Mouse (Mus musculus): ENCODE measurements at regions not wholly inside any gene's neighbourhood (a gene's known extent, or its start where the extent isn't known, plus 50 kb on each side); places are given as distances from the start of the nearest gene placed in this dataset.

DNA sequence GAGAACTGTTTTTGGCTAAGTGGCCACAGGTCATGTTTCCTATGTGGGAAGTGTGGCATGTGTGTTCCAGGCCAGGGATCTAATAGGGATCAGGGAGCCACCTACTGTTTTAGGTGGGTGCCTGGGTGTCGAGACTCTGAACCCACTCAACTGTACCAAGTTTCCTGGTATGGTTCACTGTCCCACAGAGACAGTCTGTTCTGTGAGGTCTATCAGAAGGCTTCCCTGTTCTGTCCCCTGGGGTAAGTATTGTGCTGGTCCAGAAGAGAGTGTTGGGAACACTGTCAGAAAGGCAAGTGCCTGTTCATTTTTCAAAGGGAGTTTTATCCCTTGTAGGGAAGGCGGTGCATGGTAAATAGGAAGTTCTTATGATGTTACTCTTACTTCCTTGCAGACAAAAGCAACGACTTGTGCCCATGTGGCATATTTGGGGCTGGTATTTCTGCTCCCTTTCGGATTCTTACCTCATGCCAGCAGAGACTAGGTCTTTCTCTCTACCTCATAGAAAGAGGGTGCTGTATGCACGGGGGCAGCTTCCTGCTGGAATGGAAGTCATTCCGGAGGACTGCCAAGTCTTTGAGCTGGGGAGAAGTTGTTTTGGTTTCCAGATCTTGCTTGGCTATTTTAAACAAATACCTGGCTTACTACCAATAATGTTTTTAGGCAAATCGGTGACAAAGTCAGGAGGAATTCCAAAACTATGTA, 377.7 kb upstream of the Mmadhc start:
- H3K4me3 ChIP-seq = no peak overlapping the region
- TF ChIP-seq CTCF (conservative IDR thresholded peaks at IDR 0.05) = no peak
- no peak for DNase-seq (ENCODE audit: low spot score in 2 of 2)
- no peak overlapping the region for H3K27ac ChIP-seq

- Histone ChIP-seq H3K4me3 (no peak overlapping the region), H3K27ac (no peak overlapping the region)
- no peak for TF ChIP-seq CTCF (conservative IDR thresholded peaks at IDR 0.05)
- DNase-seq (ENCODE audit: low spot score in 2 of 2) = no peak
These were observed 372.7 kb upstream of the Mmadhc start for GRCm38 (mm10) chr2:50669297-50669696.

- no peak for TF ChIP-seq CTCF (conservative IDR thresholded peaks at IDR 0.05)
- DNase-seq (ENCODE audit: low spot score in 2 of 2) = no peak
- H3K27ac ChIP-seq = no peak overlapping the region
- no peak overlapping the region for H3K4me3 ChIP-seq
These were observed 372.2 kb upstream of the Mmadhc start for GRCm38 (mm10) chr2:50668789-50669188.

GRCm38 (mm10) chr2:50667180-50667579, 370.6 kb upstream of the Mmadhc start:
- no peak for DNase-seq (ENCODE audit: low spot score in 2 of 2)
- TF ChIP-seq CTCF (conservative IDR thresholded peaks at IDR 0.05) = no peak
- H3K4me3 ChIP-seq = no peak overlapping the region
- no peak overlapping the region for H3K27ac ChIP-seq

- Histone ChIP-seq H3K4me3 (no peak overlapping the region), H3K27ac (no peak overlapping the region)
- no peak for DNase-seq (ENCODE audit: low spot score in 2 of 2)
- no peak for TF ChIP-seq CTCF (conservative IDR thresholded peaks at IDR 0.05)
These were observed 365.9 kb upstream of the Mmadhc start for GRCm38 (mm10) chr2:50662504-50662903.

GRCm38 (mm10) chr2:50660000-50660399, 363.4 kb upstream of the Mmadhc start:
- Histone ChIP-seq H3K4me3 (no peak overlapping the region), H3K27ac (no peak overlapping the region)
- no peak for TF ChIP-seq CTCF (conservative IDR thresholded peaks at IDR 0.05)
- no peak for DNase-seq (ENCODE audit: low spot score in 2 of 2)

DNA sequence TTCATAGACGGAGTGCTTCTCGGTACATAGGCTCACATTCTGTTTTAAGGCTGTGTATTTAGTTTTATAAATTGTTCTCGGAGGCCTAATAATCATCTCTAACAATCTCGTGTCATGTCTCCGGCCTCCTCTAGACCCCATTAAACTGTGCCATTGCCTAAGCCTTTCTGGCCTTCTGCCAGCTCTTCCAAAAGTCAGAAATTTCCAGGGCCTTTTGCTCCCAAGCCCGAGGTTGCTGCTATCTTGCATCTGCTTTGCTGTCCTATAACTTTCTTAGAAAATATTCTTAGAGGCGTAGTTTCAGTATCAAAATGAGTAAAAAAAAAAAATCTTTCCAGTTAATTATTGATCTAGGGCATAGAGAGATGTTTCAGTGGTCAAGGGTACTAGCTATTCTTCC, 361.2 kb upstream of the Mmadhc start:
- no peak for TF ChIP-seq CTCF (conservative IDR thresholded peaks at IDR 0.05)
- no peak for DNase-seq (ENCODE audit: low spot score in 2 of 2)
- no peak overlapping the region for H3K27ac ChIP-seq
- H3K4me3 ChIP-seq = no peak overlapping the region

GRCm38 (mm10) chr2:50656351-50656750, 359.8 kb upstream of the Mmadhc start:
- Histone ChIP-seq H3K4me3 (no peak overlapping the region), H3K27ac (no peak overlapping the region)
- DNase-seq (ENCODE audit: low spot score in 2 of 2) = no peak
- no peak for TF ChIP-seq CTCF (conservative IDR thresholded peaks at IDR 0.05)

GRCm38 (mm10) chr2:50654953-50655324, 358.3 kb upstream of the Mmadhc start:
- no peak overlapping the region for H3K4me3 ChIP-seq
- H3K27ac ChIP-seq = no peak overlapping the region
- DNase-seq (ENCODE audit: low spot score in 2 of 2) = peak; percentile 29 to 62
- TF ChIP-seq CTCF (conservative IDR thresholded peaks at IDR 0.05) = no peak

DNA sequence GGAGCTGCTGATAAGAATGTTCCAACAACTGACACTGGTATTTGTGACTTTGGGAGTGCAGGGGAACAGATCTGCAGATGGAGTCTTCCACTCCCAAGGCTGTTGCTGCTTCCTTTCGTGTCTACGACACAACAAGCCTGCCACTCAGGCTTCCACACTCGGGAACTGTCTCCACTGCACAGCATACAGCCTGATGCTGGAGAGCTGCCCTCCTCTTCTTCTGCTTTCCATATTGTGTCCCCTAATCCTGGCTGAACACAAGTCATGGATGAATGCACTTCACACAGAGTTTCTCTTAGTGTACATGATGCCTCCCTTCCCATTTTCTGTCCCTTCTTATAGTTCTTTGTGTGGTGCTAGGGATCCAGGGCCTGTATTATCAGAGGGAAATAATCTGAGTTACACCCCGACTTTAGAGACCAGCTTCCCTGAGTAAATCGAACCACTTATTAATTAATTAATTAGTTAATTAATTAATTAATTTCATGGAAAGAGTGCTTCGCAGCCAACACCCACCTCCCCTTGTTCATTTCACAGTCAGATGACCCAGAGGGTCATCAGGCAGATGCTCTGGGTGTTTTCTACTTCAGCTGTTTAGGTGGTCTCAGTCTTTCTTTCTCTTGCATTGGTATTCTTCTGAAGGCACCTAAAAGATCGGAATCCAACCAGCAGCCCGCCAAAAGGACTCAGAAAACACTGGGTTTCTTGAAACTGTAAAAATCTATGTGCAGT, 357.8 kb upstream of the Mmadhc start:
- Histone ChIP-seq H3K4me3 (no peak overlapping the region), H3K27ac (no peak overlapping the region)
- no peak for DNase-seq (ENCODE audit: low spot score in 2 of 2)
- no peak for TF ChIP-seq CTCF (conservative IDR thresholded peaks at IDR 0.05)

DNA sequence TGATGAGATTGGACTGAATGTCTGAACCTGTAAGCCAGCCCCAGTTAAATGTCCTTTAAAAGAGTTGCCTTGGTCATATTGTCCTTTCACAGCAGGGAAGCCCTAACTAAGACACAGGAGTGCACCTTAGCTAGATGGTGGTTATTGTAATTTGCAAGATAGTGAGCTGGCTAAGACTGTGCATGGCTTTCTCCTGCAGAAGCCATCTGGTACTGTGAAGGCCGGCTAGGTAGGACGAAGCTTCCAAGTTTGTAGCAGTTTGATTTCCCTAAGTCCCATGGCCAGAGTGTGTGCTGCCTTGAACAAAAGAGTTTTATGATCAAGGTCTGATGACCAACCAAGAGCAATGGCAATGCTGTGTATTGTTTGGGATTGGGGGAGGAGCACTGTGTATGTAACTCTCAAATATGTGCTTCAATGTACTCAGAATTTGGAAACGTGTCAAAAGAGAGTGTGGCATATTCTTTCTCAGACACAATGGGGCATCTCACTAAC, 356.6 kb upstream of the Mmadhc start:
- Histone ChIP-seq H3K27ac (no peak overlapping the region), H3K4me3 (no peak overlapping the region)
- no peak for TF ChIP-seq CTCF (conservative IDR thresholded peaks at IDR 0.05)
- no peak for DNase-seq (ENCODE audit: low spot score in 2 of 2)

DNA sequence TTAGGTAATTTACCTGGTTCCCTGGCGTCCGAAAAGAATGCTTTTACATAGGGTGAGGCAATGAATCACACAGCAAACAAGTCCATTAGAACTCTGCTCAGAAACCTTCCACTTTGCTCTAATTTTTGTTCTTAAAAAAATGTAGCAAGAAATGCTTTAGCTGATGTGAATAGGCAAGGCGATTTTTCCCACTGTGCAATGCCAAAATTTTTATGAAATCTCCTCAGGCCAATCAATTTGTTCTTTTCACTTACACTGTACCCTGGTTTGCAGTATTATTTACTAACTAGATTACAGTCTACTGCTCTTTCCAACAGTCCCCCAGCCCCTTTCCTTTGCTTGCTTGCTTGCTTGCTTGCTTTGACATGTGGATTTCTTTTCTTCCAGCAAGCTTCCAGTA, 353.1 kb upstream of the Mmadhc start:
- TF ChIP-seq CTCF (conservative IDR thresholded peaks at IDR 0.05) = no peak
- DNase-seq (ENCODE audit: low spot score in 2 of 2) = no peak
- Histone ChIP-seq H3K27ac (no peak overlapping the region), H3K4me3 (no peak overlapping the region)

DNA sequence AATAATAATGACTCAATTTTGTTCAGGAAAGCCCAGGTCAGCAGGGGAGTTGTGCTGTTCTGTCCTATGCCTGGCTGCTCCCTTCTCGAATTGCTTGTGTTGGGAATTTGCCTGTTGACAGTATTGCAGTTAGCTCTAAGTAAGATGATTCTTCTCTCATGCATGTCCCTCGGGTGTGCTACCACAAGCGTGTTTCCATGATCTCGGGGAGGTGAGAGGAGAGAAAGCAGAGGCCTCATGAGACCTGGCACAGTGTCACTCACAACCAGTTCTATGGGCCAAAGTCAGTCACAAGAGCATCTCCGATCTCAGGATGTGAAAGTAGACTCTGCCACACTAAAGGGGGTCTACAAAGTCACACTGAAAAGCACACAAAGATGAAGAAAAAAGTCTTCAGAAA, 346.6 kb upstream of the Mmadhc start:
- DNase-seq (ENCODE audit: low spot score in 2 of 2) = no peak
- H3K4me3 ChIP-seq = no peak overlapping the region
- H3K27ac ChIP-seq = no peak overlapping the region
- no peak for TF ChIP-seq CTCF (conservative IDR thresholded peaks at IDR 0.05)

DNA sequence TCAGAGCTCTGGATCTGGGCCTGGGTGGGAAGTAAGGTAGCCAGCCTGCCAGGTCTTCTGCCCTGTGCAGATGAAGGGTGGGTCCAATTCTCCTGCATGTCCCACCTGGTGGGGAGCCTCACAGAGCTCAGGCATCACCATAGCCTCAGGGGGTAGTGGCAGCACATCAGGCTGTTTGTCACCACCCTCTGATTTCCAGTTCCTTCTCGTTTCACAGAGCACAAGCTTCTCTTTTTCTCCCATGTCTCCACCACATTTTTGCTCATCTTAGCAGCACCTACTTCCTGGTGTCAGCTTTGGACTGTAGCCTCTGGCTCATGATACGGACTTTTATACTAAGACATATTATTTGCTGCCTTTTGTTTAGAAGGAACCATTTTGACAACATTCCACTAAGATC, 345.6 kb upstream of the Mmadhc start:
- no peak for TF ChIP-seq CTCF (conservative IDR thresholded peaks at IDR 0.05)
- Histone ChIP-seq H3K27ac (no peak overlapping the region), H3K4me3 (no peak overlapping the region)

More for the DNA sequence above, 345.6 kb upstream of the Mmadhc start:
- DNase-seq (ENCODE audit: low spot score in 2 of 2) = no peak

All from layer of hippocampus, adult 2 months (tissue).